Mouse (Mus musculus): Measurements from ENCODE around the gene Hypk. TPM values are rescaled to one million over a fixed set of nuclear protein-coding genes. Genes with fewer than 3 reads are reported as not detected.
A peak's percentile ranks its signal among the peaks of the same experiment; 100 is the strongest.

Hypk gene
- total and polyA plus RNA-seq, 2 experiments from 2014 or later: 12.5 to 119 TPM

DNA sequence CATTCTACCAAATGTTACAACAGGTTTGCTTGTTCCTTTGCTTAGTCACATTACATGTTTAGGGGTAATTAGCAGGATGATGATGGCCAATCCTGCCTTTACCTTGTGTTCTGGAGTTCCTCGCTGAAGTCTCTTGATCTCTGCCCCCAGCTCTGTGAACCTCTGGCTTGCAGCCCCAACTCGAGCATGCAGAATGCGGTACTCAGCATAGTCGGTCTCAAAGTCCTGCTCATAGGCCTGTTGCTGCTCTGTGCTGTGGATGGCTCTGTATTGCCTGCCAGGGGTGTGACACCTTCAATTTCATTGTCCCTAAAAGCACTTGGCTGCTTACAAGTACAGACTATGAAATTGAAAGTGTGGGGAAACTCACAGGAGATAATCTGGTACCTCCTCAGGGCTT is 13.3 kb upstream of the Hypk start:
- no peak overlapping the region for H3K9ac ChIP-seq (replicated peaks; ENCODE audit: low read length)
- H3K36me3 ChIP-seq (ENCODE audit: insufficient read depth, low read length): peaks cover 26% of the 10 kb centered on the region
- WGBS: 80% methylated on average over 4 of the region's 4 CpGs
- H3K4me1 ChIP-seq (ENCODE audit: insufficient read depth, low read length): peaks cover 12% of the 10 kb centered on the region
- no peak overlapping the region for H3K4me2 ChIP-seq (ENCODE audit: low read depth, low read length)
- no peak for ATAC-seq
- no peak overlapping the region for H3K27ac ChIP-seq
- DNase-seq (ENCODE audit: low spot score): no peak
- no peak for TF ChIP-seq CTCF (IDR thresholded peaks at IDR 0.05; ENCODE audit: low read depth)
- no peaks in the 10 kb centered on the region for H3K9me3 ChIP-seq (ENCODE audit: low read length)
- H3K4me3 ChIP-seq (ENCODE audit: low read length): no peak overlapping the region
- no peaks in the 10 kb centered on the region for H3K27me3 ChIP-seq (ENCODE audit: insufficient read depth, low read length)

GRCm38 (mm10) chr2:121440834-121441605 is 12.1 kb upstream of the Hypk start:
- H3K27ac ChIP-seq: no peak overlapping the region
- DNase-seq (ENCODE audit: low spot score) (no peak), ATAC-seq (no peak)
- no peak overlapping the region for H3K4me2 ChIP-seq (ENCODE audit: low read depth, low read length)
- no peaks in the 10 kb centered on the region for H3K27me3 ChIP-seq (ENCODE audit: insufficient read depth, low read length)
- peaks cover 15% of the 10 kb centered on the region for H3K36me3 ChIP-seq (ENCODE audit: insufficient read depth, low read length)
- peaks cover 12% of the 10 kb centered on the region for H3K4me1 ChIP-seq (ENCODE audit: insufficient read depth, low read length)
- WGBS: 66% methylated on average over 5 of the region's 5 CpGs
- H3K9me3 ChIP-seq (ENCODE audit: low read length): no peaks in the 10 kb centered on the region
- no peak overlapping the region for H3K4me3 ChIP-seq (ENCODE audit: low read length)
- TF ChIP-seq CTCF (IDR thresholded peaks at IDR 0.05; ENCODE audit: low read depth): no peak
- no peak overlapping the region for H3K9ac ChIP-seq (replicated peaks; ENCODE audit: low read length)

GRCm38 (mm10) chr2:121441800-121442199 is 11.3 kb upstream of the Hypk start:
- no peak for ATAC-seq
- Histone ChIP-seq H3K27ac (no peak overlapping the region), H3K9ac (replicated peaks; ENCODE audit: low read length) (peak overlapping the region; percentile 24; the same call in 1 of the 2 replicates), H3K36me3 (ENCODE audit: insufficient read depth, low read length) (peaks cover 15% of the 10 kb centered on the region), H3K4me3 (ENCODE audit: low read length) (peak overlapping the region; percentile 34), H3K4me2 (ENCODE audit: low read depth, low read length) (peak overlapping the region; percentile 71), H3K9me3 (ENCODE audit: low read length) (no peaks in the 10 kb centered on the region), H3K4me1 (ENCODE audit: insufficient read depth, low read length) (peaks cover 12% of the 10 kb centered on the region), H3K27me3 (ENCODE audit: insufficient read depth, low read length) (no peaks in the 10 kb centered on the region)
- 13% methylated on average over 11 of the region's 11 CpGs for whole genome bisulfite sequencing
- no peak for TF ChIP-seq CTCF (IDR thresholded peaks at IDR 0.05; ENCODE audit: low read depth)
- DNase-seq (ENCODE audit: low spot score): no peak

DNA sequence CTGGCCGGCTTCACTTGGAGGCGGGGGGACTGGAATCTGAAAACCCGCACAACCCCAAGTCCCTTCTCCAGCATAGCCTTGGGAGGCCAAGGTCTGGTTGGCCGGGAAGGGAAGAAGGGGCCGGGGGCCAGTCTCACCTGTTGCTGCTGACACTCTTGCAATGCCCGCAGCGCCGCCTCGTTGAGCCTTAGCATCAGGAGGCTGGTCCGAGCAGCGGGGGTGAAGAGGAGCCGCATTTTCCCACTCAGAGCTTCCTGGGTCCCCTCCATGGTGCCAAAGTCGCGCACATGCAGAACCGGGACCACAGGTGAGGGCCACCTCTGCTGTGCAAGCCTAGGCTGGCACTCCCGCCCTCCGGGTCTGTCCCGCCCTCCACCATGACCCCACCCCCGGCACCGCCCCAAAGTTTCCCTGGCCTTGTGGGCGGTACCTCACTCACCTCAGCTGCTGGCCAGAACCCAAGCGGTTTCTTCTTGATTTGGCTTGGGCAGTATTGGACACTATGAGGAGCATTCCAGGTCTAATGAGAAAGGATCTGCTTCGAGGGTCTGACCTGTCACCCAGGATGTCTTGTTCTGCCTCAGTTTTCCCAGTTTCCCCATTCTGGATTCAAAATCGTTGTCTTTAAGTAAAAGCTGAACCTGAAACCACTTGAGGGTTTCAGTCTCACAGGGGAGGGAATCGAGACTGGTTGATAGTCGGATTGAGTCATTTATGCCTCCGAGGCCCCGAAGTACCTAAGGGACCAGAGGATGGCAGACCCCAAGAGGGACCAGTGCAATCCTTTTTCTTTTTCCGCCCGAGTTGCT is 10.6 kb upstream of the Hypk start:
- H3K4me1 ChIP-seq (ENCODE audit: insufficient read depth, low read length): peaks cover 12% of the 10 kb centered on the region
- H3K9ac ChIP-seq (replicated peaks; ENCODE audit: low read length): peak overlapping the region; percentile 24; the same call in 1 of the 2 replicates
- peak overlapping the region; percentile 34 for H3K4me3 ChIP-seq (ENCODE audit: low read length)
- no peak for DNase-seq (ENCODE audit: low spot score)
- peak overlapping the region; percentile 71 for H3K4me2 ChIP-seq (ENCODE audit: low read depth, low read length)
- H3K36me3 ChIP-seq (ENCODE audit: insufficient read depth, low read length): peaks cover 9% of the 10 kb centered on the region
- H3K27ac ChIP-seq: no peak overlapping the region
- TF ChIP-seq CTCF (IDR thresholded peaks at IDR 0.05; ENCODE audit: low read depth): no peak
- H3K9me3 ChIP-seq (ENCODE audit: low read length): no peaks in the 10 kb centered on the region
- no peaks in the 10 kb centered on the region for H3K27me3 ChIP-seq (ENCODE audit: insufficient read depth, low read length)
- 3% methylated on average over 30 of the region's 30 CpGs for WGBS
- ATAC-seq: no peak

DNA sequence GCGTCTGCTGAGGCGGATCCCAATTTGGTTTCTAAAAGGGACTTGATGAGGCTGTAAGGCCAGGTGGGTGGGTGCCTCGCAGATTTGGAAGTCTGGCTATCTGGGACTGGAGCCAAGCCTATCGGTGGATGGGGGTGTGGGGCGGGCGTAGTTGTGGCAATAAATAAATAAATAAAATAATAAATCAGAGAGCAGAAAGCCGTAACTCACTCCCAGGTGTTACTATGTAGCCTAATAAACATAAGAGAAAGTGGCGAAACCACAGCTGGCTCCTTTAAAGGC is 10.1 kb upstream of the Hypk start:
- H3K36me3 ChIP-seq (ENCODE audit: insufficient read depth, low read length): peaks cover 4% of the 10 kb centered on the region
- peak overlapping the region; percentile 34 for H3K4me3 ChIP-seq (ENCODE audit: low read length)
- peaks cover 12% of the 10 kb centered on the region for H3K4me1 ChIP-seq (ENCODE audit: insufficient read depth, low read length)
- 0 out of 2 replicates have a peak overlapping the region, but pooled peaks have one; percentile 24 for H3K9ac ChIP-seq (replicated peaks; ENCODE audit: low read length)
- no peaks in the 10 kb centered on the region for H3K27me3 ChIP-seq (ENCODE audit: insufficient read depth, low read length)
- no peak overlapping the region for H3K27ac ChIP-seq
- no peaks in the 10 kb centered on the region for H3K9me3 ChIP-seq (ENCODE audit: low read length)
- no peak for DNase-seq (ENCODE audit: low spot score)
- no peak for ATAC-seq
- no peak for TF ChIP-seq CTCF (IDR thresholded peaks at IDR 0.05; ENCODE audit: low read depth)
- H3K4me2 ChIP-seq (ENCODE audit: low read depth, low read length): peak overlapping the region; percentile 71
- 12% methylated on average over 8 of the region's 8 CpGs for WGBS

DNA sequence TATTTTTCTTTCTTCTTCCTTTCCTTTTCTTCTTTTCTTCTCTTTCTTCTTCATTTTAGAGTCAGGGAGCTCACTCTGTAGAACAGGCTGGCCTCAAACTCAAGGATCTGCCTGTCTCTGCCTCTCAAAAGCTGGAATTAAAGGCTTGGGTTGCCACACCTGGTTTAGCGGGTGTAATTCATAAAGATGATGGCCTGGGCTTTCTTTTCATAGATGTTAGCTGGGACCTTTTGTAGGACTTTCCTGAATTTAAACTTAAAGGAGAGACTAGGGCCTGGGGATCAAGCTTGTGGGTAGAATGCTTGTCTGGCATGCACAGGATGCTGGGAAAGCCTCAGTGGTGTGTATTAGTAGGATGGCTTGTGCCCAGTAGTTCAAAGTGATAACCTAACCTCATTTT is 8.9 kb upstream of the Hypk start, which contains the start of gene Ell3:
TSS of gene Ell3 (minus strand) at position 101 of the 400 bp plus-strand sequence.
- Histone ChIP-seq H3K4me3 (ENCODE audit: low read length) (0 out of 2 replicates have a peak within 1 kb of the TSS, but pooled peaks have one; percentile 34), H3K9me3 (ENCODE audit: low read length) (no peaks in the 10 kb centered on the region), H3K36me3 (ENCODE audit: insufficient read depth, low read length) (no peaks in the 10 kb centered on the region), H3K4me2 (ENCODE audit: low read depth, low read length) (peak within 1 kb of the TSS; percentile 71), H3K4me1 (ENCODE audit: insufficient read depth, low read length) (peaks cover 16% of the 10 kb centered on the region), H3K27ac (no peak within 1 kb of the TSS), H3K27me3 (ENCODE audit: insufficient read depth, low read length) (no peaks in the 10 kb centered on the region), H3K9ac (replicated peaks; ENCODE audit: low read length) (no peak within 1 kb of the TSS)
- no peak for TF ChIP-seq CTCF (IDR thresholded peaks at IDR 0.05; ENCODE audit: low read depth)
- WGBS: 81% methylated on average over 1 of the region's 1 CpGs
- DNase-seq (ENCODE audit: low spot score): no peak
- ATAC-seq: no peak
